Mouse (Mus musculus) lung, postnatal 10 days (tissue): ENCODE results near the gene Gm5108.

Source experiments
- DNase-seq: peaks from one replicate; pipeline ENCODE4 v3.0.0; 2021

Gene Gm5108

DNA sequence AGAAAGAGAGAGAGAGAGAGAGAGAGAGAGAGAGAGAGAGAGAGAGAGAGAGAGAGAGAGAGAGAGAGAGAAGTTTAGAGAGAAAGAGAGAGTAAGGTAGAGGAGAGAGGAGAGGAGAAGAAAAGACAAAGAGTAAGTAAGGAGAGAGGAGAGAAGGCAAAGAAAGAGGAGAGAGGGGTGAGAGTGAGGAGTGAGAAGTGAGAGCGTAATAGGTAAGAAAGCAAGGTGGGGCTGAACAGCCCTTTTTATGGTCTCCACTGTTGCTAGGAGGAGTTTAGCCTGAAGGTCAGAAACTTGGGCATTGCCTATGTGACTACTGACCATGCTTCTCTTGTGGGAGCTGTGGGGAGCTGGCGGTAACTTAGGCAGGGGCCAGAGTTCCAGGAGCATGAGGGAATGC, at the start of gene Gm5108:
TSS of gene Gm5108 (plus strand) at position 301 of the 400 bp plus-strand sequence.
- no peak for DNase-seq

GRCm38 (mm10) chr5:67898921-67899320, 42.5 kb upstream of the Gm5108 start:
- no peak for DNase-seq

- DNase-seq = no peak
Measured at GRCm38 (mm10) chr5:67904555-67904954, 36.9 kb upstream of the Gm5108 start.

DNA sequence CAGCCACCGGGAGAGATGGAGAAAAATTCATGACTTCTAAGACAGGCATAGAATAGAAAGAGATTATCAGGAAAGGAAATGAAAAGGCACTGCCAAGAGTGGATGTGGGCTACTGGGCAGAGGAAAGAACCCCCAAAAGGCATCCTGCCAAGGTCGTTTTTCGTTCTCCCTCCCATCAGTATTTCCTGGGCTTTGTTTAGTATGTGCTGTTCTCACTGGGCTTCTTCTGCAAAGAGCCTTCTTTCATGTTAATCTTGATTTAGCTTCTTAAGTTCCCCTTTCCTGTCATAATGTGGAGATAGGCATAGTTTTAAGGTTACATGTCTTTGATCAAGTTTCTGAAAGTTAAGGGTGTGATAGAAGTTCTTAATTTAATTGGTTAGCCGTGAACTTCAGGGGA, 10.9 kb upstream of the Gm5108 start:
- DNase-seq = peak; percentile 16

GRCm38 (mm10) chr5:67931623-67932022, 9.8 kb upstream of the Gm5108 start:
- peak; percentile 17 for DNase-seq

DNA sequence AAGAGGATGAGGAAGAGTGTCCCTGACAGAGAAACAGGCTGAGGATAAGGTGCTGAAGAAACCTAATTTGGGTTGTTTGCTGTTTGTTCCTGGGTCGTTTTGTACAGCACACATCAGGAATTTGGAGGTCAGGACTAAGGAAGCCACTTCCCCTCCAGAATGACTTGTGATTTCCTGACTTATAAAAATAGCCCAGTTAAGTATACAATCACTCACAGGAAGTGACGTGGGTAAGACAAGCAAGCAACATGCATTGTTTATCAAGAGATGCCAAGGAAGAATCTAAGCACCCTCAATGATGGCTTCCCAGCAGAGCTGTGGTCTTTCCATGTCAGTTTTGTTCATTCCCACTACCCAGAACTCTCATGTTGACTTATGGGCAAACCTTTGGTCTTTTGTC, 1.7 kb downstream of the Gm5108 start:
- peak; percentile 37 for DNase-seq

GRCm38 (mm10) chr5:67944074-67944785, 2.8 kb downstream of the Gm5108 start:
- DNase-seq = no peak

GRCm38 (mm10) chr5:67946321-67946720, 4.9 kb downstream of the Gm5108 start, which contains the start of gene Gm21905:
TSS of gene Gm21905 (minus strand) at chr5:67946421.
- no peak for DNase-seq

DNA sequence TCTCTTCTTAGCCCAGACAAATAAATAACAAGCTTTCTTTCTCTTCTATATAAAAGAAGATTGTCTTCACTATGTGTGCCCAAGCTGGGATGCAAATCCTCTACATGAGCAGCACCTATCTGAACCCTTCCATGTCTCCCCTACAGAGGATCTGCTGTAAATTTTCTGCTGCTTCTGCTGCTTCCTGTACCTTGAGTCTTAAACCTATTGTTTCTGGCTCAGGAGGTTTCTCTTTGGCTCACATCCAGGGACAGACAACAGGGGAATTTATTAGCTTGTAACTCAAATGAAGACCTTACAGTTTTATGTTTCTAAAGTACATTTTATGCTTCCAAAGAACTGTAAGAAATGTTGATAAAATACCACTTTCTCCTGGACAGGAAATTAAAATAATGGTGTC, 5.5 kb downstream of the Gm5108 start:
- no peak for DNase-seq

- no peak for DNase-seq
Measured at GRCm38 (mm10) chr5:67948074-67948473, 6.6 kb downstream of the Gm5108 start.

- DNase-seq = no peak
Measured at GRCm38 (mm10) chr5:67954097-67954496, 12.6 kb downstream of the Gm5108 start.

- no peak for DNase-seq
Measured at GRCm38 (mm10) chr5:67955486-67955885, 14.0 kb downstream of the Gm5108 start.

GRCm38 (mm10) chr5:67961708-67962629, 20.5 kb downstream of the Gm5108 start:
- no peak for DNase-seq

DNA sequence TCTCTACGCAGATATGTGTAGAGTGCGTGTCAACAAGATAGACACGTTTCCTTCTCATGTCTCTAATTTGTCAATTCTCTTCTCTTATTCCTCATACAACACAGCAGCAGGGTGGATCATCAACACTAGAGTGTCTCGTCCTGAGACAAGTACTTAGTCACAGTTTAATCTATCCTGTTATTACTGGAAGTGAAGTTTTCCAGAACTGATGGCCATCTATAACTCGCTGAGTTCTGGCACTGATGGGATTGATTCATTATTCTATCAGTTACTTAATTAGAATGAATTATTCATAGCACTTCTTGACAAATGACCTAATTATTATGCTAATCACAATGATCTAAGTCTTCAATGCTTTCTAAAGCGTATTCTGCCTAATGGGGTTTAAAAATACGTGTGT, 28.1 kb downstream of the Gm5108 start:
- no peak for DNase-seq

DNA sequence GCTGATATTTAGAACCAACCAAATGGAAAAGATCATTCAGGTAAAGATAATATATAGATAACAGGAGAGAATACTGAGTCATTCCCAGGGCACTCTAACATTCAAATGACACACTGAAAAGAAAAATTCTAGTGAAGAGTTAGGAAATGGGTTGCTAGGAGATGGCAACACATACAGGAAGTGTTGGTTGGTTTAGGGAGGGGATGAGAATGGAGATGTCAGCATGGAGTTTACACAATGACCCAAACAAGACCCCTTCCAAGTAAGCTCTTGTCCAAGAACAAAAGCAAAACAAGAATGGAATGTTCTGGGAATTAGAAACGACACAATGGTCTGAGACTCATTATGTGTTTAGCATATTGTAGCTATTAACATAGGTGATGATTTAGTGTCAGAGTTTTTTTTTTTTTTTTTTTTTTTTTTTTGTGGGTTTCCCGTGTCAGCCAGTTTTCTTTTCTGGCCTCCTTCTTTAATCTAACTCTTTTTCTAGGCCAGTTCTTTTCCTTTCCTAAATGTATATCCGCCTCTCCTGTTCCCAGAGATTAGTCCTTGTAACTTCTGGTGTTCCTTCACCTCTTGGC, 40.6 kb downstream of the Gm5108 start:
- DNase-seq = no peak

DNA sequence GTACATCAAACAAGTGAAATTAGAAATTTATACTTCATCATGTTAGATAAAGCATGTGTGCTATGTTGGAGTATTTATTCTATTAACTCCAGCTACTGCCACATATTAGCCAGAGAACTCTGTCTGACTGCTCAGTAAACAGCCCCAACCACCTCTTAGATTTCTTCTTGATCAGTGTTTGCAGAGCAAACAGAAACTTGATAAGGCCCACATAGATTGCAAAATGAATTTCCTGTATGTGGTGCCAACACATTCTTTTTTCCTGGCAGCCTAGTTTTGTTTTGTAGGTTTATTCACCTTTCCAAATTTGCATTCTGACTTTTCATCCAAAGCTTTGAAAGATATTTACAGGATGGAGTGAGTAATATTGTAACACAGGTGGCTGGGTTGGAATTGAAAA, 49.0 kb downstream of the Gm5108 start:
- peak; percentile 38 for DNase-seq

GRCm38 (mm10) chr5:68002611-68003010, 61.1 kb downstream of the Gm5108 start:
- DNase-seq = no peak

GRCm38 (mm10) chr5:68003904-68004303, 62.4 kb downstream of the Gm5108 start:
- DNase-seq = no peak

DNA sequence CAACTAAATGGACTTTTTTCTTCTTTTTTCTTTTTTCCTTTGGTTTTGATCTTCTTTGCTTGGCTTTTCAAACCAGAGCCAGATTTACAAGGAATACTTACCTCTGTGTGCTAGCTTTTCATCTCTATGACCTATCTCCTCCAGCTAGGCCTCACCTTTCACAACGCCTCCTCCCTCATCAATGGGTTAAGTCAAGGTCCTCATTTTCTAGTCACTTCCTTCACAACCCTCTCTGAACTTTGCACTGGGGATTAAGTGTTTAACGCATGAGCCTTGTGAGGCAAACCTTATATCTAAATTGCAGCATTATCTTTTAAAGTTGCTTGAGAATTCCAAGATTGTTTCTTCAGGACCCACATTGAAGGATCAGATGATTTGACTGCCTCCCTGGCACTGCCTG, 63.0 kb downstream of the Gm5108 start:
- no peak for DNase-seq

GRCm38 (mm10) chr5:68007074-68007473, 65.6 kb downstream of the Gm5108 start:
- no peak for DNase-seq

GRCm38 (mm10) chr5:68011569-68011968, 70.1 kb downstream of the Gm5108 start:
- DNase-seq = no peak

GRCm38 (mm10) chr5:68012618-68013017, 71.1 kb downstream of the Gm5108 start:
- peak; percentile 89 for DNase-seq

- no peak for DNase-seq
Measured at GRCm38 (mm10) chr5:68020870-68021269, 79.4 kb downstream of the Gm5108 start.
